Mouse (Mus musculus): ENCODE measurements around the gene Plbd1. TPM values are rescaled to one million over a fixed set of nuclear protein-coding genes. Genes with fewer than 3 reads are reported as not detected.

Gene Plbd1
- polyA plus RNA-seq (2021): not detected

DNA sequence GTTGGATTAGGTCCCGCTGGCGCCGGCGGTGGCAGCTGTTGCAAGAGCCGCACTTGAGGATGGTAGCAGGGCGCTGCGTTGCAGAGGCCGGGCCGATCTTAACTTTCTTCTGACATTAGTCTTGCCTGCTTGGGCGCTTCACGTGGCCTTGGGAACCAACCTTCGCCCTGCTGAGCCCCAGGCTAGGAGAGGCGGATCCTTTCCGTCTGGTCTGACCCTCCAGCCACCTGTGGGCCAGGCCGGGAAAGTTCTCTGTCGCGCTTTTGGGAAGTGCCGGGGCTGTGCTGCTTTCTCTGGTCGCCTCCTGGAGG, at the start of gene Plbd1:
Gene Plbd1 (minus strand): TSS at position 223 of the 311 bp plus-strand sequence.
- no peak for ATAC-seq
- no peaks in the 10 kb centered on the region for H3K27me3 ChIP-seq
- no peak for TF ChIP-seq CTCF (IDR thresholded peaks at IDR 0.05)
- ChIA-PET CTCF (no interaction called here), POLR2A (no interaction called here)
- DNase-seq (ENCODE audit: low read depth, low spot score): no peak
- in situ Hi-C loops (cut with MboI; ENCODE audit: low pct_unique_long_range_greater_than_20kb): no loop called here

DNA sequence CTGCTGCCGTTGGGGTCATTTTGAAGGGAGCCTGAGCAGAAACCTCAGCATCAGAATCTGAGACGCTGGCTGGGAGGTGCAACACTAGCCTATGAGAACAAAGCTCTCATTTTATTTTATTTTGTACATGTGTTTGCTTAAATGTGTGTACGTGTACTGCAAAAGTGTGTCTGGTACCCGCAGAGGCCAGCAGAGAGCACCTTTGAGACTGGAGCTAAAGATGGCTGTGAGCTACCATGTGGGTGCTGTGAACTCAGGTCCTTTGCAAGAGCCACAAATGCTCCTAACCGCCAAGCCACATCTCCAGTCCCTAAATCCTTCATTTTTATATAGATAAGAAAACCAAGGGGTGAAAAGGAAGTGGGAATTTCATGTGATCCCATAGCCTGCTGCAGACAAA, 48.7 kb upstream of the Plbd1 start:
- POLR2A ChIA-PET: no interaction called here
- TF ChIP-seq CTCF (IDR thresholded peaks at IDR 0.05): no peak
- in situ Hi-C loops (cut with MboI; ENCODE audit: low pct_unique_long_range_greater_than_20kb): no loop called here

DNA sequence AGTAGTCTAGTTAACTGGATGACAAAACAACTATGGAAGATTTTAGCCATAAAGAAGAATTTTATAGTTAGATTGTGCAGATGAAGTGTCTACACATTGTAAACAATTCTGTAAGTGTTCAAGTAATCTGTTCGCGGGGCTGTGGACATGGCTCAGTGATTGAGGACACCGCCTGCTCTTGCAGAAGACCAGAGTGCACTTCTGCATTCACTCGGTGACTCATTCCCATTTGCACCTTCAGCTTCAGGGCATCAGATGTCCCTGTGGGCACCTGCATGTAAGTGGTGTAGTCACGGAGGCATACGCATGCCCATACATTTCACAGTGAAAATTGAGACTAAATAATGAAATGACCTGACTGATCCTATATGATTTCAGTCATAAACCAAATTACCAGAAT, 46.9 kb upstream of the Plbd1 start:
- ATAC-seq (peak; percentile 79), DNase-seq (ENCODE audit: low read depth, low spot score) (no peak)
- ChIA-PET CTCF (interaction anchor here (0.6 to 1.9 kb wide), 3 partner anchors 13 to 88 kb away, joined by 3 to 5 read pairs (median 4); no protein-coding TSS in a partner anchor), POLR2A (no interaction called here)
- in situ Hi-C loops (cut with MboI; ENCODE audit: low pct_unique_long_range_greater_than_20kb): no loop called here
- no peak for TF ChIP-seq CTCF (IDR thresholded peaks at IDR 0.05)
- H3K27me3 ChIP-seq: no peaks in the 10 kb centered on the region

More for the DNA sequence above, 48.7 kb upstream of the Plbd1 start:
- no peak for DNase-seq (ENCODE audit: low read depth, low spot score)
- no peaks in the 10 kb centered on the region for H3K27me3 ChIP-seq
- CTCF ChIA-PET: interaction anchor here (1.9 kb wide), 1 partner anchor 12 kb away, joined by 5 read pairs; no protein-coding TSS in a partner anchor
- ATAC-seq: no peak

GRCm38 (mm10) chr6:136701878-136702277, 40.1 kb upstream of the Plbd1 start:
- ChIA-PET POLR2A (no interaction called here), CTCF (interaction anchor here (1.2 kb wide), 1 partner anchor 42 kb away, joined by 3 read pairs; no protein-coding TSS in a partner anchor)
- DNase-seq (ENCODE audit: low read depth, low spot score) (no peak), ATAC-seq (no peak)
- H3K27me3 ChIP-seq: no peaks in the 10 kb centered on the region
- in situ Hi-C loops (cut with MboI; ENCODE audit: low pct_unique_long_range_greater_than_20kb): no loop called here
- TF ChIP-seq CTCF (IDR thresholded peaks at IDR 0.05): no peak

DNA sequence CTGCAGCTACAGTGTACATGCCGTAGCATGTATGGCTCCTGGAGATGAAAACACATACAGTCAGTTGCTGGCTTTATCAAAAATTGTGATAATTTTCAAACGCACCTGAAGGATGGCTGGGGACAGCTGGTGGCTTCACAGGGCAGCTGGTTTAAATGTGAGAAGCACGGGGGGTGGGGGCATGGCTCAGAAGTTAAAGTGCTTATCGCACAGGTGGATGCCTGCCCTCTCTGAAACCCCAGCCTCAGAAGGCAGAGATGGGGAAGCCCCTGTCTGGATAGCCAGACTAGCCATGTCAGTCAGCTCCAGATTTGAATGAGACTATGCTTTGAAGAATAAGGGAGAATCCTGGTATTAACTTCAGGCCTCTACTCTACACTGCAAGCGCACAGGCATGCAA, 39.5 kb upstream of the Plbd1 start:
- H3K27me3 ChIP-seq: no peaks in the 10 kb centered on the region
- ChIA-PET CTCF (no interaction called here), POLR2A (no interaction called here)
- no peak for ATAC-seq
- DNase-seq (ENCODE audit: low read depth, low spot score): no peak
- no peak for TF ChIP-seq CTCF (IDR thresholded peaks at IDR 0.05)
- in situ Hi-C loops (cut with MboI; ENCODE audit: low pct_unique_long_range_greater_than_20kb): no loop called here

DNA sequence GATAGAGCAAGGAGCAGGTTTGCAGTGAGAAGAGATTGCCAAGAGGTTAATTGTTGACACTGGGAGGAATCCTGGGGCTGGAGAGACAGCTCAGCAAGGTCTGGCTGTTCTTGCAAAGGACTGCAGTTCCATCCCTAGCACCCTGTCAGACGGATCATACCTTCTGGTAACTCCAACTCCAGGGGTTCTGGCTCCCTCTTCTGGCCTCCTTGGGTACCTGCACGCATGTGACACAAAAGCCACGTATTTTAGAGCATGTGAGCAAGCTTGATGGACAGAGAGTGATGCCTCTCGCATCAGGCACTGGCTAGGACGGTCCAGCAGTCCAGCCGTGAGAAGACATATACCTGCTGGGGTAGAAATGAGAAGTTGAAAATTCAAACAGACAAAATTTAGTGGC, 29.6 kb upstream of the Plbd1 start:
- in situ Hi-C loops (cut with MboI; ENCODE audit: low pct_unique_long_range_greater_than_20kb): no loop called here
- no peak for TF ChIP-seq CTCF (IDR thresholded peaks at IDR 0.05)
- no peak for ATAC-seq
- DNase-seq (ENCODE audit: low read depth, low spot score): no peak
- POLR2A ChIA-PET: no interaction called here
- H3K27me3 ChIP-seq: no peaks in the 10 kb centered on the region
- CTCF ChIA-PET: no interaction called here

DNA sequence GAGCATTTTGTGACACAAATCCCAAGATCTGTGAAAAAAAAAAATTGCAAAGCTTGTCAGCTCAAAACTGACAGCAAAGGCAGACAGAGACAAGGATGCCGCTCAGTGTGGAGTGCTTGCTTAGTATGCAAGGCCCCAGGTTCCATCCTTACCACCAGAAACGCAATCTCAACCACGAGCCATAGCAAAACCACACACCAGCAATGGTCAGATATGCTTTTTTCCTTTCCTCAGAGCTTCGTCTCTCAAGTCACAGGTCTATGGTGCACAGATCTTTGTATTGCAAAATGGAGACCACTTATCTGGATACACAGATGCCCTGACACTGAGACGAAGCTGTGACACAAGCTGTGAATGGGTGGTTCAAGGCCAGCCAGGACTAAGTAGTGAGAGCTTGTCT, 28.8 kb upstream of the Plbd1 start:
- in situ Hi-C loops (cut with MboI; ENCODE audit: low pct_unique_long_range_greater_than_20kb): no loop called here
- TF ChIP-seq CTCF (IDR thresholded peaks at IDR 0.05): no peak
- no peak for ATAC-seq
- ChIA-PET CTCF (no interaction called here), POLR2A (no interaction called here)
- no peak for DNase-seq (ENCODE audit: low read depth, low spot score)
- H3K27me3 ChIP-seq: no peaks in the 10 kb centered on the region

- no peaks in the 10 kb centered on the region for H3K27me3 ChIP-seq
- ChIA-PET CTCF (no interaction called here), POLR2A (interaction anchor here (0.8 kb wide), 1 partner anchor 1521 kb away, joined by 3 read pairs; no protein-coding TSS in a partner anchor)
- TF ChIP-seq CTCF (IDR thresholded peaks at IDR 0.05): no peak
- no peak for ATAC-seq
- in situ Hi-C loops (cut with MboI; ENCODE audit: low pct_unique_long_range_greater_than_20kb): no loop called here
- no peak for DNase-seq (ENCODE audit: low read depth, low spot score)
Measured at GRCm38 (mm10) chr6:136689790-136690413, 28.2 kb upstream of the Plbd1 start.

DNA sequence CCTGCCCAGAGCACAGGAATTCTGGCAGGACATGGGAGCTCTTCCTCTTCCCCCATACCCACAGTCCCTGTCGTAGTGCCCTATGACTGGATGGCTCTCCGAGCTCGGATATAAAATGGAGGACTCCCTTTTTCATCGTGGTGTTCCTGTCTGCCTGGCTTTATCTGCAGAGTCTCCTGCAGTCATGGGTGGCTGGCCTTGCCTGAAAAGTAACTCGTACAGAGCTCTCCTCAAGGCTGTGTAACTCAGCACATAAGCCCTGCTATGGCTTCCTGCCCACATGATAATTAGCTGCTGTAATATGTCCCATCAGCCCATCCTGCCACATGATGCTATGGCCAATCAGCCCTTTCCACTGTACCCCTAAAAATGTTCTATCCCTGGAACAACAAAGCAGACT, 23.7 kb upstream of the Plbd1 start:
- DNase-seq (ENCODE audit: low read depth, low spot score) (no peak), ATAC-seq (no peak)
- H3K27me3 ChIP-seq: no peaks in the 10 kb centered on the region

GRCm38 (mm10) chr6:136683410-136684334, 21.9 kb upstream of the Plbd1 start:
- in situ Hi-C loops (cut with MboI; ENCODE audit: low pct_unique_long_range_greater_than_20kb): no loop called here
- DNase-seq (ENCODE audit: low read depth, low spot score) (no peak), ATAC-seq (no peak)
- no peak for TF ChIP-seq CTCF (IDR thresholded peaks at IDR 0.05)
- CTCF ChIA-PET: no interaction called here
- POLR2A ChIA-PET: no interaction called here
- no peaks in the 10 kb centered on the region for H3K27me3 ChIP-seq

More for the DNA sequence above, 23.7 kb upstream of the Plbd1 start:
- no peak for TF ChIP-seq CTCF (IDR thresholded peaks at IDR 0.05)
- in situ Hi-C loops (cut with MboI; ENCODE audit: low pct_unique_long_range_greater_than_20kb): no loop called here
- ChIA-PET CTCF (no interaction called here), POLR2A (no interaction called here)

GRCm38 (mm10) chr6:136679381-136679780, 17.7 kb upstream of the Plbd1 start:
- ChIA-PET POLR2A (no interaction called here), CTCF (interaction anchor here (1.0 to 1.2 kb wide), 2 partner anchors 58 to 70 kb away, joined by 3 to 4 read pairs; no protein-coding TSS in a partner anchor)
- ATAC-seq: no peak
- DNase-seq (ENCODE audit: low read depth, low spot score): no peak
- H3K27me3 ChIP-seq: no peaks in the 10 kb centered on the region
- in situ Hi-C loops (cut with MboI; ENCODE audit: low pct_unique_long_range_greater_than_20kb): no loop called here
- no peak for TF ChIP-seq CTCF (IDR thresholded peaks at IDR 0.05)
